Mouse (Mus musculus) c-Kit-positive CD71-positive TER-119-negative erythroid progenitor cells, embryonic 14.5 days (primary cell): Measurements from ENCODE around the gene Vwa5a.

Source experiments
- DNase-seq: peaks from one replicate; pipeline ENCODE4 v3.0.0-alpha.2; 2013; ENCODE audit warnings: low read depth

Vwa5a gene

GRCm38 (mm10) chr9:38718102-38718501, at the start of gene Vwa5a:
TSS of gene Vwa5a (plus strand) at chr9:38718268.
- DNase-seq: peak; percentile 21

GRCm38 (mm10) chr9:38672887-38673286, 45.2 kb upstream of the Vwa5a start:
- DNase-seq: no peak

- DNase-seq: no peak
Observed at GRCm38 (mm10) chr9:38674501-38674900, 43.6 kb upstream of the Vwa5a start, which contains the start of gene Olfr918. TSS of gene Olfr918 (minus strand) at chr9:38674601.

- peak; percentile 9 for DNase-seq
Observed at GRCm38 (mm10) chr9:38718927-38719441, 916 bp downstream of the Vwa5a start.

GRCm38 (mm10) chr9:38724044-38724443, 6.0 kb downstream of the Vwa5a start:
- no peak for DNase-seq

- DNase-seq: no peak
Observed at GRCm38 (mm10) chr9:38728218-38728617, 10.2 kb downstream of the Vwa5a start.

GRCm38 (mm10) chr9:38741408-38741807, 23.3 kb downstream of the Vwa5a start:
- no peak for DNase-seq

- peak; percentile 15 for DNase-seq
Observed at GRCm38 (mm10) chr9:38744619-38745315, 26.7 kb downstream of the Vwa5a start.

- DNase-seq: no peak
Observed at GRCm38 (mm10) chr9:38751999-38752398, 33.9 kb downstream of the Vwa5a start, which contains the start of gene Olfr920. TSS of gene Olfr920 (plus strand) at chr9:38752299.

- no peak for DNase-seq
Observed at GRCm38 (mm10) chr9:38772768-38773167, 54.7 kb downstream of the Vwa5a start, which contains the start of gene Olfr921. TSS of gene Olfr921 (plus strand) at chr9:38773068.

- no peak for DNase-seq
Observed at GRCm38 (mm10) chr9:38792689-38793088, 74.6 kb downstream of the Vwa5a start.
